Mouse (Mus musculus): ENCODE measurements at regions not wholly inside any gene's neighbourhood (a gene's known extent, or its start where the extent isn't known, plus 50 kb on each side); places are given as distances from the start of the nearest gene placed in this dataset.

DNA sequence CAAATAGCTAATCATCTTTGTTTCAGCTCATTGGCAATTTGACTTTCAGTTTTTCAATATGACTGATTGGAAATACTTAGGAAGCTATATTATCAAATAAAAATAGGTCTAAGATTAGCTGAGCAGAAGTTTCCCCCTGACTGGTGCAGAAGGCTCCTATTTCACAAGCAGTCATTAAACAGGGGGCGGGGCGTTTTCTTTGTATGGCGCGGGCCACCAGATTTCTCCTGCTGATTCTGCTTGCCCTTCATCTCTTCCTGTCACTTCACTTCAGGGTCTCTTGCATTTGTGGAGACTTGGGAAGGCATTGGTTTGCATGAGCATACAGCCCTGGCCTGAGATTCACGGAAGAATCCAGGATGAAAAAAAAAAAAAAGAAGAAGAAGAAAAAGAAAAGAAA lies 102.3 kb upstream of the Adgrl2 start:
- ATAC-seq (ENCODE audit: low FRiP score, low read depth) = no peak
- H3K4me2 ChIP-seq (replicated peaks) = peak overlapping the region; percentile 49
- H3K36me3 ChIP-seq = no peaks in the 10 kb centered on the region
- H3K27ac ChIP-seq = no peak overlapping the region
- H3K27me3 ChIP-seq = 0 out of 2 replicates have a peak, but pooled peaks cover 4% of the 10 kb centered on the region
- H3K9ac ChIP-seq = no peak overlapping the region
- peaks cover 47% of the 10 kb centered on the region for H3K4me1 ChIP-seq
- H3K9me3 ChIP-seq = no peaks in the 10 kb centered on the region
- H3K4me3 ChIP-seq = peak overlapping the region; percentile 21; the same call in 1 of the 2 replicates
- 5% methylated on average over 5 of the region's 5 CpGs for WGBS

DNA sequence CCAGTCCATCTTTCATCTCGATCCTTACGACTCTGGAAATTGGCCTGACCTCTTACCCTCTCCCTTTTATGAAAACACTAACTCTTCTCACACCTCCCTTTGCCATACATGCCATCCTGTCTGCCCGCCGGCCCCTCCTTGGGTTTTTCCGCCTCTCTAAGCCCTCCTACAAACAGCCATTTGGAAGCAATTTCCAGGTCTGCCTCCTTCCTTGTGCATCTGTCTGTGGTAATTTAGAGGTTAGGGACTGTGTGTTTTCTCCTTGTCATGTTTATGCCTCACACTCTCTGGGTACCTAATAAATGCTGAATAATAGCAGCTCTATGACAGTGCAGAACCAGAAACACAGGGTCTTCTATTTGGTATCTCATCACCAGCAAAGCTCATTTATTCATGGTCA lies 99.7 kb upstream of the Adgrl2 start:
- Histone ChIP-seq H3K9ac (no peak overlapping the region), H3K9me3 (no peaks in the 10 kb centered on the region), H3K27ac (no peak overlapping the region), H3K4me3 (no peak overlapping the region), H3K4me2 (replicated peaks) (no peak overlapping the region), H3K36me3 (no peaks in the 10 kb centered on the region), H3K27me3 (0 out of 2 replicates have a peak, but pooled peaks cover 4% of the 10 kb centered on the region), H3K4me1 (peaks cover 66% of the 10 kb centered on the region)
- no peak for ATAC-seq (ENCODE audit: low FRiP score, low read depth)
- WGBS = 11% methylated on average over 5 of the region's 5 CpGs

DNA sequence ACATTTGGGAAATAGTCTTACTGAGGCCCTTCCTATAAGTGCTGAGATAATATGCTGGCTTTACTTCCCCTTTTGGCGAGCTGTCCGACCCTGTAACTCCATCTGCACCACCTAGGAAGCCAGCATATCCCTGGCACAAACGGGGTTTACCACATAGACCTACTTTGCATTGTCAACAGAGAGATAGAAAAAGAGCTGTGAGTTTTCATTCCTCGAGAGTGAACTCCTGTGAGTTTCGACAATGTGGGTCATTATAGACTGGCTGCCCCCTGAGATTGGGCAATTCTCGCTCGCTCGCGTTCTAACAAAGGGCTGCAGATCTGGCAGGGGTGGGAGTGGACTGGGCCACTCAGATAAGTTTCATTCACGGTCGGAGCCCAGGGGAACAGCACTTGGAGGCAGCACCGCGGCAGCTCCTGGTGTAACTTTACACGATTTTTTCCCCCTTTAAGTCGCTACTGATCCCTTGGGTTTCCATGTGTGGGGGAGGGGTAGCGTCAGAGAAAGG lies 98.3 kb upstream of the Adgrl2 start:
- no peak overlapping the region for H3K27ac ChIP-seq
- no peaks in the 10 kb centered on the region for H3K36me3 ChIP-seq
- 0 out of 2 replicates have a peak, but pooled peaks have one; percentile 52 for ATAC-seq (ENCODE audit: low FRiP score, low read depth)
- H3K4me3 ChIP-seq = peak overlapping the region; percentile 29
- 0 out of 2 replicates have a peak, but pooled peaks cover 4% of the 10 kb centered on the region for H3K27me3 ChIP-seq
- peak overlapping the region; percentile 68 for H3K4me2 ChIP-seq (replicated peaks)
- peak overlapping the region; percentile 50; the same call in 1 of the 2 replicates for H3K9ac ChIP-seq
- 2% methylated on average over 16 of the region's 16 CpGs for WGBS
- H3K4me1 ChIP-seq = peaks cover 75% of the 10 kb centered on the region
- H3K9me3 ChIP-seq = no peaks in the 10 kb centered on the region

DNA sequence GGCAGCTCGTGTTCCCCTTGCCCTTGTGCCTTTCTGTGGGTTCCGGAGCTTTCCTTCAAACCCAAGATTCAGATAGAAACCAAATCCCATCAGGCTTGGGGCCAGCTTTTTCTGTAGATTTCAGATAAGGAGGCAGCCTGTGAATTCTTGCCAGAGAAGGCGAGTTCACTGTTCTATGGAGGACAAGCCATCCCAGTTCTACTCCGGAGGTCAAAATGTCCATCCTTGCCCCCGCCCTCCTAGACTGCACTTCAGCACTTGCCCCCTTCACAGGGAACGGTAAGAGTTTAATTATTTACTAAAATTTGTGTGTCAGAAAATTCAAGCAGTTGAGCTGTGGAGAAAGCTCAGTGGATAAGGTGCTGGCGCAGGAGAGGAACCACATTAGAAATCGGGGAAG lies 97.1 kb upstream of the Adgrl2 start:
- H3K9me3 ChIP-seq = no peaks in the 10 kb centered on the region
- H3K27me3 ChIP-seq = 0 out of 2 replicates have a peak, but pooled peaks cover 4% of the 10 kb centered on the region
- no peak for ATAC-seq (ENCODE audit: low FRiP score, low read depth)
- H3K27ac ChIP-seq = no peak overlapping the region
- H3K4me3 ChIP-seq = no peak overlapping the region
- 83% methylated on average over 8 of the region's 8 CpGs for WGBS
- H3K9ac ChIP-seq = no peak overlapping the region
- H3K36me3 ChIP-seq = no peaks in the 10 kb centered on the region
- H3K4me2 ChIP-seq (replicated peaks) = no peak overlapping the region
- H3K4me1 ChIP-seq = peaks cover 69% of the 10 kb centered on the region

DNA sequence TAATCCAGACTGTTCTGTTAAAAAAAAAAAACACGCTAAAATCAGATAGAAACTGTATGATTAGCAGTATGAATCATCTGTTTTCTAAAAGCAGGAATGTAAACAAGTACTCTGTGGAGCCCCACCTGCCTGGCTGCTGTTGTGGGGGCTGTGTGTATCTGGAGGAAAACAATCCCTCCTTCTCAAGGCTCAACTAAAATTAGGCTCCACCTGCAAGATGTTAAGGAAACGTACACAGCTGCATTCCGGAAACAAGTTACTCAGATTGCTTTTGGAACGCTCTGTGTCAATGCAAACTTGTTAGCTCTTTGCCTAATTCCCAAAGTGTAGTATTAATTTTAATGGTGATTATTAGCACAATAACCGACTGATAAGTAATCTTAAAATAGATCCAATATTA lies 96.3 kb upstream of the Adgrl2 start:
- peaks cover 61% of the 10 kb centered on the region for H3K4me1 ChIP-seq
- H3K4me2 ChIP-seq (replicated peaks) = no peak overlapping the region

DNA sequence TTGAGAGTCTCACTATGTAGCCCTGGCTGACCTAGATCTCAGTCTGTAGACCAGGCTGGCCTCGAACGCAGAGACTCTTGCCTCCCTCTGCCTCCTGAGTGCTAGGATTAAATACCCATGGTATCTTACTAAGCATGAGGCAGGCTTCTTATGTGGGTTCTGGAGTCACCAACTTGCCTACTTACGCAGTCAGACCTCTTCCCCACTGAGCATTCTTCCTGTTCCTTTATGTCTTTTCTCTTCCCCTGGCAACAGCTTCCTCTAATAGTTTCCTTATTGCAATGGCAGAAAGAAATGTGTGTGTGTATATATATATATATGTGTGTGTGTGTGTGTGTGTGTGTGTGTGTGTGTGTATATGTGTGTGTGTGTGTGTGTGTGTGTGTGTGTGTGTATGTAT lies 95.7 kb upstream of the Adgrl2 start:
- H3K27me3 ChIP-seq = no peaks in the 10 kb centered on the region
- no peak overlapping the region for H3K4me3 ChIP-seq
- H3K4me1 ChIP-seq = peaks cover 61% of the 10 kb centered on the region
- no peak overlapping the region for H3K27ac ChIP-seq
- WGBS = 63% methylated on average over 3 of the region's 3 CpGs
- no peak overlapping the region for H3K4me2 ChIP-seq (replicated peaks)
- H3K36me3 ChIP-seq = no peaks in the 10 kb centered on the region
- H3K9ac ChIP-seq = no peak overlapping the region
- ATAC-seq (ENCODE audit: low FRiP score, low read depth) = no peak
- no peaks in the 10 kb centered on the region for H3K9me3 ChIP-seq

More for the DNA sequence above, 96.3 kb upstream of the Adgrl2 start:
- H3K36me3 ChIP-seq = no peaks in the 10 kb centered on the region
- H3K27ac ChIP-seq = no peak overlapping the region
- 0 out of 2 replicates have a peak, but pooled peaks cover 3% of the 10 kb centered on the region for H3K27me3 ChIP-seq
- no peak overlapping the region for H3K4me3 ChIP-seq
- 26% methylated on average over 5 of the region's 5 CpGs for WGBS
- no peak for ATAC-seq (ENCODE audit: low FRiP score, low read depth)
- H3K9ac ChIP-seq = no peak overlapping the region
- no peaks in the 10 kb centered on the region for H3K9me3 ChIP-seq

DNA sequence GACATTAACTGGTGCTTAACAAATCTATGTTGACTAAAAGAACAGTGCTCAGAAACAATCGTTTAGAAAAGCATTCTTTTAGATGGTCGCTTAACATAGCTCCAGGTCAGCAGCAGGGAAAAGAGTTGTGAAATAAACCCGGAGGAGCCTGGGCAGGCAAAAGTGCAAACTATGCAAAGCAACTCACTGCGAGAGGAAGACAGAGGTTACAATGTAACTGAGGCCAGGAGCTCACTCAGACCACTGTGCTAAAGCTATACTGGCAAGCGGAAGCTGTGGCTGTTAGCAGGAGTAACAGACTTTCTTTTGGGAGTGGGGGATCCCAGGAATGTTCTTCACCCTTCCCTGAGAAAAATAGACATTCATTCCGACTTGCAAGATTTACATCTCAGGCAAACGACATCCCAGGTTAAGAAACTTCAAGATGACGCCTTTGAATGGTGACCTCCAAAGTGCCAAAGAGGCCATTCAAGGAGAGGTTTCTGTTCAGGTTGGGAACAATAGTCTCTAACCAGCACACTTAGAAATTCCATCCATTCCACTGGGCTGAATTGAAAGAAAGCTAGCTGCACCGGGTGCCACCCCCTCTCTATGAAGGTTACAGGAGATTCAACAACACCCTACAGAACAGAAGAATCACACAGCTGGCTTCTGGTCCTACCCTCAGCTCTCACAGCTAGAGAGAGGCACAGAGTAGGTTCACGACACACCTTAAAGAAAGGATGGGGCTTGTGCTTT lies 94.7 kb upstream of the Adgrl2 start:
- no peaks in the 10 kb centered on the region for H3K27me3 ChIP-seq
- H3K27ac ChIP-seq = no peak overlapping the region
- no peaks in the 10 kb centered on the region for H3K36me3 ChIP-seq
- no peak overlapping the region for H3K4me2 ChIP-seq (replicated peaks)
- WGBS = 56% methylated on average over 10 of the region's 10 CpGs
- ATAC-seq (ENCODE audit: low FRiP score, low read depth) = no peak
- H3K9ac ChIP-seq = no peak overlapping the region
- H3K9me3 ChIP-seq = no peaks in the 10 kb centered on the region
- peaks cover 57% of the 10 kb centered on the region for H3K4me1 ChIP-seq
- no peak overlapping the region for H3K4me3 ChIP-seq

DNA sequence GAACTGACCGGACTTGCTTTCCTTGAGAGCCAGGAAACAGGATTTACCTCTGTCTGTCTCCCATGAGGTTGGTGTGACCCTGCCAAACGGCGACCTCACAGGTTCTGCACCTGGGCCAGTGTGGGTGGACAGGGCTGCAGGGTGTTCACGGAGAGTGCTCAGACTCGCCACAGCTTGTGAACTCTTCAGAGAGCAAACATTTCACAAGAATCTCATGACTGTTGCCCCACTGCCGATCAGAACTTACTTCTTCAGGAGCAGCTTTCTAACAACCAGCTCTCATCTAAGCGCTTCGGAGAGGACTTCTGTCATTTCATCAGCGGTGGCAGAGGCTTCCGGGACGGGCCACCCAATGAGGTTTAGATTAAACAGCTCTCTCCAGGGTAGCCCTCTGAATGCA lies 93.0 kb upstream of the Adgrl2 start:
- WGBS = 39% methylated on average over 11 of the region's 11 CpGs
- no peak for ATAC-seq (ENCODE audit: low FRiP score, low read depth)
- no peaks in the 10 kb centered on the region for H3K9me3 ChIP-seq

DNA sequence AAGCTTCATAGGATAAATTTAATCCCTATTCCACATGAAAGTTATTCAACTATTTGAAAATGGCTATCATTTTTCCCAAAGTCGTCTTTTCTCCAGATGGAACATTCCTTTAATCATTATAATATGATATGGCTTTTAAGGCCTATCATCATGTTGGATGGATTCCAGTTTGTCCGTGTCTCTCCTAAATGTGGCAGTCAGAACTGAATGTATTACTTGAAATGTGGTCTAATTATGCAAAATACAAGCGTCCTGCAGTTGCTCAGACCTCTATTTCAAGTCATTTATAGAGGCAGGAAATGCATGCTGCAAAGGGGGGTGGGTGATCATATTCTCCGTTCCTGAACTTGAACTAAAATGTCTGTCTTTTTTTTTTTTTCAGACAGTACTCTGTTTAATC lies 88.5 kb upstream of the Adgrl2 start:
- Histone ChIP-seq H3K27ac (no peak overlapping the region), H3K4me3 (no peak overlapping the region), H3K9ac (no peak overlapping the region), H3K9me3 (no peaks in the 10 kb centered on the region), H3K4me2 (replicated peaks) (no peak overlapping the region), H3K36me3 (no peaks in the 10 kb centered on the region), H3K27me3 (no peaks in the 10 kb centered on the region), H3K4me1 (peaks cover 26% of the 10 kb centered on the region)
- no peak for ATAC-seq (ENCODE audit: low FRiP score, low read depth)
- WGBS = 37% methylated on average over 4 of the region's 4 CpGs

More for the DNA sequence above, 93.0 kb upstream of the Adgrl2 start:
- Histone ChIP-seq H3K27ac (no peak overlapping the region), H3K9ac (no peak overlapping the region), H3K36me3 (no peaks in the 10 kb centered on the region), H3K27me3 (no peaks in the 10 kb centered on the region), H3K4me1 (peaks cover 42% of the 10 kb centered on the region), H3K4me2 (replicated peaks) (0 out of 2 replicates have a peak overlapping the region, but pooled peaks have one; percentile 2), H3K4me3 (no peak overlapping the region)

DNA sequence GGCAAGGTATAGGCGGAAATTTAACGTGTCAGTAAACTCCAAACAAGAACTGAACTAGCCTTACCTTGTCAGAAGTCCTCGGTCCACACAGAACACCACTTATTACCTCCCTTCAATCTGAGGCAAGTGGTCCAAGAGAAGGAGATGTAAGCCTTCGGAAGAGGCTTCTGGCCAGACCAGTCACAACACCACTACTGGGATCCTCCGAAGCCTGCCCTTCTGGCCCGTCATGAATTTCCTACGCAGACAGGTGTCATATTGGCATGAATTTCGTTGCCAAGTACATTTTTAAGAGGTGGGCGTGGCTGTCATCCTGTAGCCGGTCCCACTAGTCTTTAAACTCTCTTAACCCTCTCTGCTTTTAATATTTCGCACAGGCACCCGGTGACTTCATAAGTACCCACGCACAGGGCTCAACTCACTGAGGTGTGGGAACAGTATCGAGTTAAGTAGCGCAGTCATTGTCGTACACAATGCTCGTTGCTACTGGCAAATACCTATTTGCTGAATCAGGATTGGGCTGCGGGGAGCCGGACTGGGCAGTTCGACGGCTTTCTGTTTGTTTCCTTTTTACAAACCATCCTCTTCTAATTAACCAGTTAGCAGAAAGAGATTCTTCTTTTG lies 86.7 kb upstream of the Adgrl2 start:
- ATAC-seq (ENCODE audit: low FRiP score, low read depth) = no peak

DNA sequence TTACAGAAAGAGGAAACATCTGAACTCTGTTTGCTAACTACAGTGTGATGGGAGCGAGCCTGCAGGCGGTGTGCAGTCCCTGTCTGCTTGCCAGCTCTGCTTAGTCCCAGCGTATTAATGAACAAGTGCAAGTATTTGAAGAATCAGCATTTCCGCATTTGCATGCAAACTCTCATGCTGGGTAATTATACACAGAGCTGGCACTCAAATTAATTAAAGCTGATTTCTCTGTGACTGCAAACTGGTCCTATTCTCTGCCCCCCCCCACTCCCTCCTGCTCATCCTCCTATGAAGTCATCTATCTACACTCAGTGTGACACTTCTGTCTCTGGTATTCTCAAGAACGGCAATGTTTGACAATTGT lies 85.1 kb upstream of the Adgrl2 start:
- ATAC-seq (ENCODE audit: low FRiP score, low read depth) = no peak
- Histone ChIP-seq H3K36me3 (no peaks in the 10 kb centered on the region), H3K27ac (no peak overlapping the region), H3K4me3 (no peak overlapping the region), H3K4me1 (peaks cover 18% of the 10 kb centered on the region), H3K4me2 (replicated peaks) (peak overlapping the region; percentile 41), H3K27me3 (no peaks in the 10 kb centered on the region), H3K9me3 (no peaks in the 10 kb centered on the region), H3K9ac (no peak overlapping the region)
- WGBS = 53% methylated on average over 5 of the region's 5 CpGs

More for the DNA sequence above, 86.7 kb upstream of the Adgrl2 start:
- Histone ChIP-seq H3K9ac (no peak overlapping the region), H3K9me3 (no peaks in the 10 kb centered on the region), H3K4me3 (no peak overlapping the region), H3K27ac (no peak overlapping the region), H3K4me1 (peaks cover 18% of the 10 kb centered on the region), H3K27me3 (no peaks in the 10 kb centered on the region), H3K4me2 (replicated peaks) (peak overlapping the region; percentile 29), H3K36me3 (no peaks in the 10 kb centered on the region)
- 42% methylated on average over 21 of the region's 21 CpGs for WGBS

DNA sequence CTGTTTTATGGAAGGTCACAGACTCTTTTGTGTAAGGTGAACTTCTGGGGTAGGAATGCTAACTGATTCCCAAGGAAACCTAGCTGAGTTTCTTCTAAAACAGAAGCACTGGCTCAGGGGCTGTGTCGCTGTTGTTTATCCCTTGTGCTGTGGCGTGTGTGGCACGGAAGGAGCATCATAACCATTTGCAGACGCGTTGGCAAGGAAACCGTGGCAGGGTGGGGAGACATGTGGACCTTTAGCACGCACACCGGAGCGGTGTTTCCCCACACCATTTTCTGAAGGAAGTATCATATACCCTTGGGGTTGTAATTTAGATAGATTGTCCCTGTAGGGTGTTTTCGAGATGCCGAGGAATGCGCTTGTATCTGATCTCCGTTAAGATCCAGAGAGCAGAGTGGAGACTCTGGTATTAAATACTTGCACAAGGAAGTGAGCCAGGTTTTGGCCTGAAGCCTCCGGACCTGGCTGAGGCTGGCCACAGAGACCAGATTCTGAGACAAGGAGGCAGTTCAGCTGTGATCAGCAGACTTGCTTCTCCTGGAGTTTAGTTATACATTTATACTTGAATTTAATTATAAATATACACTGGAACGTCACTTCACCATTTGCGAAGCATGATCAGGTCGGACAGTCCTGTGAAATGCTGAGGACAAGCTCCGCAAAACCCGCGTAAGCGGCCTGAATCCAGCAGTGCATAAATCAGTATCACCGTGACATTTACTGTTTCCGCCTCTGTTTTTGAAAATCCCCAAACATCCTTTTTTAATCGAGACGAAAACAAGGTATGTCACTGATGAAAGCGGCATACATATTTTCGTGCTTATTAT lies 84.5 kb upstream of the Adgrl2 start:
- H3K27me3 ChIP-seq = no peaks in the 10 kb centered on the region
- H3K4me2 ChIP-seq (replicated peaks) = peak overlapping the region; percentile 41
- H3K9me3 ChIP-seq = no peaks in the 10 kb centered on the region
- no peak overlapping the region for H3K27ac ChIP-seq
- ATAC-seq (ENCODE audit: low FRiP score, low read depth) = no peak
- H3K4me1 ChIP-seq = peaks cover 18% of the 10 kb centered on the region
- peak overlapping the region; percentile 35 for H3K9ac ChIP-seq
- 0 out of 2 replicates have a peak overlapping the region, but pooled peaks have one; percentile 2 for H3K4me3 ChIP-seq
- no peaks in the 10 kb centered on the region for H3K36me3 ChIP-seq
- 32% methylated on average over 27 of the region's 27 CpGs for WGBS

All from limb, embryonic 13.5 days (tissue).